Mouse (Mus musculus) heart, embryonic 14.5 days (tissue): ENCODE results near the gene Jup. TPM values are rescaled to one million over a fixed set of nuclear protein-coding genes. Genes with fewer than 3 reads are reported as not detected.

Source experiments
- ATAC-seq: fragments of 200-750 bp; cut with Nextera tagmentation; 2 replicates; pipeline ENCODE4 v1.8.0; 2017; ENCODE audit warnings: low read depth, moderate TSS enrichment; ENCODE audit not compliant: insufficient number of reproducible peaks, insufficient read depth, low FRiP score
- H3K27ac ChIP-seq, 2 experiments: fragments of 200-500 bp in 1 of 2; fragments of 300-500 bp in 1 of 2; sonication (generic) in 1 of 2; replicated peaks in 1 of 2; 2 replicates each; pipeline ENCODE4 v1.5.1; 2012 to 2014; ENCODE audit warnings: low read depth in 2 of 2, low read length in 2 of 2, control low read depth in 1 of 2, mild to moderate bottlenecking in 1 of 2, mixed read lengths in 1 of 2; ENCODE audit not compliant: control insufficient read depth in 1 of 2, insufficient read depth in 1 of 2
- H3K27me3 ChIP-seq: fragments of 300-500 bp; sonication (generic); 2 replicates; pipeline ENCODE4 v1.6.1; 2014; ENCODE audit warnings: mild to moderate bottlenecking, low read length, control low read depth; ENCODE audit not compliant: control insufficient read depth, insufficient read depth
- H3K36me3 ChIP-seq: fragments of 300-500 bp; sonication (generic); 2 replicates; pipeline ENCODE4 v1.6.1; 2014; ENCODE audit warnings: mild to moderate bottlenecking, control low read depth, low read length, mixed read lengths; ENCODE audit not compliant: control insufficient read depth, insufficient read depth
- H3K4me1 ChIP-seq, 2 experiments: fragments of 200-500 bp in 1 of 2; fragments of 300-500 bp in 1 of 2; sonication (generic) in 1 of 2; 2 replicates each; pipeline ENCODE4 v1.6.1; 2012 to 2014; ENCODE audit warnings: low read length in 2 of 2, control low read depth in 1 of 2, mixed read lengths in 1 of 2; ENCODE audit not compliant: control insufficient read depth in 2 of 2, insufficient read depth in 2 of 2
- H3K4me2 ChIP-seq: fragments of 300-500 bp; sonication (generic); 2 replicates; pipeline ENCODE4 v1.6.1; 2014; ENCODE audit warnings: mild to moderate bottlenecking, low read length
- H3K4me3 ChIP-seq, 2 experiments: fragments of 200-500 bp in 1 of 2; fragments of 300-500 bp in 1 of 2; sonication (generic) in 1 of 2; 2 replicates each; pipeline ENCODE4 v1.5.1; 2012 to 2014; ENCODE audit warnings: low read length in 2 of 2, mild to moderate bottlenecking in 2 of 2, control low read depth in 1 of 2, low read depth in 1 of 2, moderate library complexity in 1 of 2; ENCODE audit not compliant: control insufficient read depth in 1 of 2, insufficient read depth in 1 of 2
- H3K9ac ChIP-seq: fragments of 300-500 bp; sonication (generic); 2 replicates; pipeline ENCODE4 v1.6.1; 2014; ENCODE audit warnings: mild to moderate bottlenecking, low read length
- H3K9me3 ChIP-seq: fragments of 300-500 bp; sonication (generic); 2 replicates; pipeline ENCODE4 v1.6.1; 2016; ENCODE audit warnings: low read length, control low read depth; ENCODE audit not compliant: control insufficient read depth
- WGBS: fragments of 180-500 bp; shearing (Covaris S2); extraction: QIAGEN DNeasy Blood & Tissue Kit; methylation state at CpG from one replicate; pipeline ENCODE4 v1.1.7; 2014; 5-methylcytosine and 5-hydroxymethylcytosine counted together
- polyA plus RNA-seq: library from polyadenylated mRNA; unstranded; fragments of >200 nt; fragmentation: Nextera tagmentation; extraction: Ambion mirVana; gene quantifications from 2 replicates; pipeline ENCODE4 v1.2.1, GENCODE M21; 2014

The Jup gene
- polyA plus RNA-seq, 1 experiment from 2014 or later, result 118 TPM

DNA sequence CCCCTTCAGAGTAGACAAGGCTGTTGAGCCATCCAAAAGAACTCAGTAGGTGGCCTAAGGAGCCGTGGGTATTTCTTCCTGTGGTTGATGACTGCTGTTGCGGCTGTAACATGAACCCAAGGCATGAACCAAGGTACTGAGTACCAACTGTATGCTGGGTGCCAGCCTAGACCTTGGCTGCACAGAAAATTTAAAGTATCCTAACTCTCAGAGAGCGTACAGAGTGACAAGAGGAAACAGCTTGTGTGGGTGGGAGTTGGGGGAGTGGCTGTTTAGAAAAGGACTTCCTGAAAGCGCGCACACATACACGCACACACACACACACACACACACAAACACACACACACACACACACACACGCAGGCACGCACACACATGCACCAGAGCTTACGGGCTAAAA, 1.8 kb upstream of the Jup start:
- H3K9ac ChIP-seq, result no peak overlapping the region
- H3K4me3 ChIP-seq, result no peak overlapping the region
- no peak for ATAC-seq
- no peaks in the 10 kb centered on the region for H3K27me3 ChIP-seq
- no peak overlapping the region for H3K27ac ChIP-seq
- H3K9me3 ChIP-seq, result no peaks in the 10 kb centered on the region
- H3K36me3 ChIP-seq, result peaks cover 6% of the 10 kb centered on the region; the same call in 1 of the 2 replicates
- peaks cover 64 to 75% of the 10 kb centered on the region in 2 experiments for H3K4me1 ChIP-seq
- WGBS, result 67% methylated on average over 9 of the region's 9 CpGs
- no peak overlapping the region for H3K4me2 ChIP-seq

- peaks cover 7% of the 10 kb centered on the region; the same call in 1 of the 2 replicates for H3K36me3 ChIP-seq
- 92% methylated on average over 7 of the region's 7 CpGs for WGBS
- no peak overlapping the region for H3K9ac ChIP-seq
- H3K4me3 ChIP-seq, result no peak overlapping the region
- no peak for ATAC-seq
- peaks cover 62 to 75% of the 10 kb centered on the region in 2 experiments for H3K4me1 ChIP-seq
- H3K27ac ChIP-seq, result no peak overlapping the region; a peak in 1 of 4 replicates
- H3K4me2 ChIP-seq, result no peak overlapping the region
- no peaks in the 10 kb centered on the region for H3K27me3 ChIP-seq
- H3K9me3 ChIP-seq, result no peaks in the 10 kb centered on the region
These were observed 954 bp upstream of the Jup start for GRCm38 (mm10) chr11:100398517-100398916.

DNA sequence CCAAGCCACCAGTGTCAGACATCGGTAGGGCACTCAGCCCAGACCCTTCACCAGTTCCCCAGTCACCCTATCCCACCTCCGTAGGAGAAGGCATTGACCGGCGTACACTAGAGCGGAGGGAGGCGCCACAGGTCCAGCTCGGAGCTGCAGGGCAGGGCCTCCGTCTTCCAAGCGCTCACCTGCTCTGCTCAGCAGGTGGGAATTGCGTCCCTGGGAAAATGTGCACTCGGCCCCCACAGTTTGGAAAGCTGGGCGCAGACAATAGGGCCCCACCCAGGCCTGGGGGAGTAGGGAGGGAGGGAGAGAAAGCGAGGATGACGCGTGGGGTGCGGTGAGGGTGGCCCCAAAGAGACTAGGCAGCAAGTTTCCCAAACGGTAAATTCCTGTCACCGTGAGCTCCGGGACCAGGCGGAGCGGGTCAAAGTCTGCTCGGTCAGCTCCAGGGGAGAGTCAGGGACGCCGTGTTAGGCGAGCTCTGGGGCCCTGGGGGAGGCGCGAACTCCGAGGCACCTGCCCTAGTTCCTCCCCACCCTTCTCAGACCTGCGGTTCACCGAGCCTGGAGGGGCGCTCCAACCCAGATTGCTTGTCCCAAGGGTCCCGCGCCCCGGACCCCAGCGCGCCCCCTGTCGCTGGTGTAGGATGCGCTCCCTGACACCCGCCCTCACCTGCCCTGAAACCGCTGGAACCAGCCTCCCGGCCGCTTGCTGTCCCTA, 520 bp downstream of the Jup start:
- H3K9ac ChIP-seq, result peak overlapping the region; percentile 93
- ATAC-seq, result 0 out of 2 replicates have a peak, but pooled peaks have one; percentile 25
- peak overlapping the region; percentile 73 to 91 for H3K27ac ChIP-seq
- under 1% methylated on average over 36 of the region's 42 CpGs for WGBS
- peaks cover 60 to 75% of the 10 kb centered on the region in 2 experiments for H3K4me1 ChIP-seq
- H3K36me3 ChIP-seq, result peaks cover 18% of the 10 kb centered on the region; the same call in 1 of the 2 replicates
- H3K9me3 ChIP-seq, result no peaks in the 10 kb centered on the region
- no peaks in the 10 kb centered on the region for H3K27me3 ChIP-seq
- H3K4me3 ChIP-seq, result peak overlapping the region; percentile 73 to 88
- H3K4me2 ChIP-seq, result peak overlapping the region; percentile 85

DNA sequence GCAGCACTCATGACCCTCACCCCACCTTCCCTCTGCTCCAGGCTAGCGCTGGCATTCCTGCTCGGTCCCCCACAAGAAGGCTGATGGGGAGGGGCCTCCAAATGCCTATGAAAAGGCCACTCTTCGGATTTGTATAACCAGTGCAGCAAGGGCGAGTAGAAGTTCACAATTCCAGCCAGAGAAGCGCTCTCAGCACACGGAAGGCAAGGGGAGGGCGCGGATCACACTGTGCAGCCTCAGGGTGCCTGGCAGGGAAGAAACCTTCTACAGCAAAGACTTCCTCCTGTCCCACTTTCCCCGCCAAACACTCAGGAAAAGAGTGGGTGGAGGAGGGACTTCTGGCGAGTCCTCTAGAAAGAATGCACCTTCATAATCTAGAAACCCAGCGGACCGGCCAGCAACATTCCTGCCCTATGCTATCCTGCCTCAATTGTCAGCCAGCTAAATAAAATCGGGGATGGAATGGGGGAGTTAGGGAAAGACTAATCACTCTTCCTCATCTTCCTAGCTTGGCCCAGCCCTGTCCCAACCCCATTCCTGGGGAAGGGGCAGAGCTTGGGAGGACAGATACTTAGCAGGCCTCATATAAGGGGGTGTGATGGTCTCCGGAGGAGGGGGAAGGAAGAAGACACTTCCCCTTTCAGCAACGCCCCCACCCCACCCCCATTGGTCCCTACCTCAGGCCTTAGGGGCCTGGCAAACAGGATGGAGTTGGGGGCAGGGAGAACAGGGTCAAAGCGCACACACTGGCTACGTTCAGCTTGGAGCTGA, 1.5 kb downstream of the Jup start:
- Histone ChIP-seq H3K36me3 (peaks cover 18% of the 10 kb centered on the region; the same call in 1 of the 2 replicates), H3K9ac (peak overlapping the region; percentile 93), H3K4me1 (peaks cover 57 to 75% of the 10 kb centered on the region in 2 experiments), H3K27ac (peak overlapping the region; percentile 79 to 91), H3K4me2 (peak overlapping the region; percentile 85), H3K4me3 (peak overlapping the region; percentile 73 to 88), H3K9me3 (no peaks in the 10 kb centered on the region), H3K27me3 (no peaks in the 10 kb centered on the region)
- ATAC-seq, result no peak
- WGBS, result 5% methylated on average over 17 of the region's 17 CpGs

DNA sequence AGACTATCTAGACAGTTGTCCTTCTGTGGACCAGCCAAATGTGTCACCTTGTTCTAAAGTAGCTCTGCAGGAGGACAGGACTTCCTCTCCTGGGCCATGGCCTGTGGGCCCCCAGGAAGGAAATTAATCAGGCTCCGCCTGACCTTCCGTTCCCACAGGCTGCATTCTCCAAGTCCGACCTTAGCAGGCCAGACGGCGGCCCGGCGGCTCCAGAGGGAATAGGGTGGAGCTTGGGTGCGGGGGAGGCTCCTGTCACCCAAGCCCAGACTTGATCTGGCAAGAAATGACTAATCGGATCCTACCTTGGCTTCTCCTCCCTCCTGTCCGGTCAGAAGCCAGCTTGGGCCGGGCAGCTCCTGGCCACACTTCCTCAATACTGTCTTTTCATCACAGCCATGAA, 2.4 kb downstream of the Jup start:
- no peak for ATAC-seq
- Histone ChIP-seq H3K27me3 (no peaks in the 10 kb centered on the region), H3K4me1 (peaks cover 58 to 75% of the 10 kb centered on the region in 2 experiments)

DNA sequence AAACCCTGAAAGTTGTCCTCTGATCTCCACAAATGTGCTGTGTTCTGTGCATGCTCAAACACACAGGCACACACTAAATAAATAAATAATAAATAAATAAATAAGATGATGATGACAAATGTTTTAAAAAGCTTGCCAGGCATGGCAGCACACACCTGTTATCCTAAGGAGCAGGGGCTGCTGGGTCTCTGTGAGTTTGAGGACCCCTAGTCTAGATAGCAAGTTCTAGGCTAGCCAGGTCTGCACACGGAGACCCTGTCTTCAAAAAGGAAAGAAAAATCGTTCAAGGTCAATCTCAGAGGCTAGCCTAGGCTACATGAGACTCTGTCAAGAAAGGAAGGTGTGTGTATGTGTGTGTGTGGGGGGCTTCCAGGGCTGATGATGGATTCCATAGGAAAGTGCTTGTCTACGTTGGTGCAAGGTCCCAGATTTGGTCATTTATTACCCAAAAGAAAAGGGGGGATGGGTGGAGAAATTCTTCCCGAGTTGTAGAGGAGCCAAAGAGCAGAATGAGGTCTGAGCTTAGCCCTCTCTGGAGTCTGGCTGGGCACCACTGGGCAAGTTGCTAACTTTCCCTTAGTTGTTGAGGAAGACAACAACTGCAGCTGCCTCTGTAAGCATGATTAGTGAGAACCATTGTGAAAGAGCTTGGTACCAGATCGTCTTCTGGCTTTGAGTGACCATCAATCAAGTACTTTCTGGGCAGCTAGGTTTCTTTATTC, 3.0 kb downstream of the Jup start:
- Histone ChIP-seq H3K27me3 (no peaks in the 10 kb centered on the region), H3K9ac (peak overlapping the region; percentile 93), H3K27ac (peak overlapping the region; percentile 79 to 91), H3K4me3 (peak overlapping the region in 1 of 2 experiments; percentile 88; a peak in 2 of 4 replicates), H3K4me2 (peak overlapping the region; percentile 85), H3K36me3 (peaks cover 18% of the 10 kb centered on the region; the same call in 1 of the 2 replicates), H3K9me3 (no peaks in the 10 kb centered on the region), H3K4me1 (peaks cover 60 to 75% of the 10 kb centered on the region in 2 experiments)
- ATAC-seq, result no peak
- 64% methylated on average over 5 of the region's 5 CpGs for WGBS

More for the DNA sequence above, 2.4 kb downstream of the Jup start:
- H3K4me3 ChIP-seq, result peak overlapping the region; percentile 73 to 88
- H3K27ac ChIP-seq, result peak overlapping the region; percentile 79 to 91
- WGBS, result 6% methylated on average over 11 of the region's 11 CpGs
- peak overlapping the region; percentile 85 for H3K4me2 ChIP-seq
- H3K36me3 ChIP-seq, result peaks cover 18% of the 10 kb centered on the region; the same call in 1 of the 2 replicates
- H3K9ac ChIP-seq, result peak overlapping the region; percentile 93
- no peaks in the 10 kb centered on the region for H3K9me3 ChIP-seq

DNA sequence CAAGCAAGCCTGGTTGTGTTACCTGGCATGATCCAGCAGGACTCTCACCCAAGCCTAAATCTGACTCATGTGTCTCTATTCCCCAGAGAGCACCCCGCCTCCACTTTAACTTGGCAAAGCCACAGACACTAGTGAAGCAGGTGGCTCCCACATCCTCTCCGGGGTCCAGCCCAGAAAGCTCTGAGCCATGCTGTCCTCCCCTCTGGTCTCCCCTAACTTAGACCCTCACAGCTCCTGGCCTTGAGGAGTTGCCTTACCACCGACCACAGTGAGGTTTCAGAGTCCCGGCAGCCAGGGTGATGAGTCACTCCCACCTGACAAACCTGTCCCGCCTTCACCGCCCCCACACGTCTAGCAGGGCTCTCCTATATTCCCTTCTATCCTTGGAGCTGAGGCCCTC, 3.8 kb downstream of the Jup start:
- Histone ChIP-seq H3K4me1 (peaks cover 65 to 77% of the 10 kb centered on the region in 2 experiments), H3K4me3 (no peak overlapping the region), H3K27ac (0 out of 4 replicates have a peak overlapping the region, but pooled peaks of 1 of the 2 experiments have one; percentile 15), H3K9ac (0 out of 2 replicates have a peak overlapping the region, but pooled peaks have one; percentile 25), H3K36me3 (peaks cover 18% of the 10 kb centered on the region; the same call in 1 of the 2 replicates), H3K27me3 (no peaks in the 10 kb centered on the region), H3K9me3 (no peaks in the 10 kb centered on the region), H3K4me2 (peak overlapping the region; percentile 28)
- ATAC-seq, result no peak
- WGBS, result 49% methylated on average over 7 of the region's 7 CpGs
